Mouse (Mus musculus) myocyte (in vitro differentiated cells): ENCODE measurements around the gene Atp11b. TPM values are rescaled to one million over a fixed set of nuclear protein-coding genes. Genes with fewer than 3 reads are reported as not detected.

Experiments
- H3K27me3 ChIP-seq: one replicate; pipeline ENCODE4 v1.6.1; 2011; ENCODE audit not compliant: control insufficient read depth, insufficient read depth, insufficient read length
- H3K36me3 ChIP-seq: one replicate; pipeline ENCODE4 v1.6.1; 2011; ENCODE audit not compliant: control insufficient read depth, insufficient read depth
- H3K4me2 ChIP-seq: one replicate; pipeline ENCODE4 v1.6.1; 2011; ENCODE audit warnings: low read depth, control low read depth
- H3K4me3 ChIP-seq: one replicate; pipeline ENCODE4 v1.5.1; 2011; ENCODE audit warnings: mild to moderate bottlenecking, control low read depth, moderate library complexity
- H3K79me2 ChIP-seq: one replicate; pipeline ENCODE4 v1.6.1; 2011; ENCODE audit not compliant: control insufficient read depth, insufficient read depth
- H3ac ChIP-seq: one replicate; pipeline ENCODE4 v1.6.1; 2011; ENCODE audit not compliant: control insufficient read depth, insufficient read length
- CEBPB ChIP-seq: IDR thresholded peaks from 2 replicates; pipeline ENCODE4 v1.6.1; 2011; ENCODE audit warnings: mild to moderate bottlenecking, moderate library complexity; ENCODE audit not compliant: poor library complexity, insufficient read depth, severe bottlenecking
- E2F4 ChIP-seq: IDR thresholded peaks from one replicate; pipeline ENCODE4 v1.6.1; 2011; ENCODE audit warnings: mild to moderate bottlenecking, control low read depth, moderate library complexity; ENCODE audit not compliant: insufficient read depth
- MAX ChIP-seq: IDR thresholded peaks from one replicate; pipeline ENCODE4 v1.6.1; 2011; ENCODE audit warnings: low read depth, mild to moderate bottlenecking, control low read depth
- MYOD1 ChIP-seq, 3 experiments: IDR thresholded peaks; one replicate each; pipeline ENCODE4 v1.6.1; 2011; ENCODE audit warnings: control low read depth in 2 of 3, low read depth in 2 of 3, mild to moderate bottlenecking in 2 of 3, moderate library complexity in 1 of 3; ENCODE audit not compliant: insufficient read length in 2 of 3, control insufficient read depth in 1 of 3
- MYOG ChIP-seq, 3 experiments: IDR thresholded peaks; one replicate each; pipeline ENCODE4 v1.6.1; 2011; ENCODE audit warnings: control low read depth in 2 of 3, low read depth in 2 of 3, mild to moderate bottlenecking in 2 of 3; ENCODE audit not compliant: insufficient read length in 2 of 3, control insufficient read depth in 1 of 3, insufficient read depth in 1 of 3
- POLR2A ChIP-seq: IDR thresholded peaks from one replicate; pipeline ENCODE4 v1.6.1; 2011; ENCODE audit warnings: low read depth, mild to moderate bottlenecking, control low read depth, moderate library complexity; ENCODE audit not compliant: insufficient read length
- POLR2AphosphoS2 ChIP-seq: IDR thresholded peaks from one replicate; pipeline ENCODE4 v1.6.1; 2011; ENCODE audit warnings: low read depth, control low read depth; ENCODE audit not compliant: insufficient read length
- REST ChIP-seq: IDR thresholded peaks from one replicate; pipeline ENCODE4 v1.6.1; 2011; ENCODE audit warnings: mild to moderate bottlenecking, control low read depth, moderate library complexity; ENCODE audit not compliant: insufficient read depth, insufficient read length
- SRF ChIP-seq: IDR thresholded peaks from one replicate; pipeline ENCODE4 v1.6.1; 2011; ENCODE audit warnings: low read depth; ENCODE audit not compliant: control insufficient read depth, insufficient read length
- TCF12 ChIP-seq: IDR thresholded peaks from one replicate; pipeline ENCODE4 v1.6.1; 2011; ENCODE audit warnings: mild to moderate bottlenecking, control low read depth; ENCODE audit not compliant: poor library complexity, insufficient read depth, severe bottlenecking
- TCF3 ChIP-seq: IDR thresholded peaks from one replicate; pipeline ENCODE4 v1.6.1; 2011; ENCODE audit warnings: low read depth, control low read depth; ENCODE audit not compliant: insufficient read length
- USF1 ChIP-seq: IDR thresholded peaks from one replicate; pipeline ENCODE4 v1.6.1; 2011; ENCODE audit warnings: low read depth, mild to moderate bottlenecking, control low read depth, moderate library complexity
- polyA plus RNA-seq: library from polyadenylated mRNA; unstranded; fragments of >200 nt; fragmentation: generic; extraction: Trizol; gene quantifications from one replicate; pipeline ENCODE4 v1.2.1, GENCODE M21; 2012; ENCODE audit warnings: missing spikeins

The Atp11b gene
- polyA plus RNA-seq, 1 experiment: 5.6 TPM

- TF ChIP-seq TCF3 (no peak), MAX (no peak), MYOD1 (IDR thresholded peaks at IDR 0.05; ENCODE audit: control insufficient read depth in 1 of 3, insufficient read length in 2 of 3, low read depth in 2 of 3) (no peak), TCF12 (no peak), USF1 (no peak), E2F4 (no peak), CEBPB (no peak), POLR2AphosphoS2 (no peak), MYOG (IDR thresholded peaks at IDR 0.05; ENCODE audit: control insufficient read depth in 1 of 3, insufficient read depth in 1 of 3, insufficient read length in 2 of 3, low read depth in 2 of 3) (no peak), REST (no peak), SRF (no peak), POLR2A (no peak)
- no peak overlapping the region for H3K4me3 ChIP-seq
- H3K79me2 ChIP-seq: no peaks in the 10 kb centered on the region
- H3ac ChIP-seq: no peak overlapping the region
- no peaks in the 10 kb centered on the region for H3K36me3 ChIP-seq
- H3K27me3 ChIP-seq: no peaks in the 10 kb centered on the region
- no peak overlapping the region for H3K4me2 ChIP-seq
These were observed 15.8 kb upstream of the Atp11b start for GRCm38 (mm10) chr3:35738071-35738470.

- Histone ChIP-seq H3ac (no peak overlapping the region), H3K4me2 (no peak overlapping the region), H3K27me3 (no peaks in the 10 kb centered on the region), H3K4me3 (no peak overlapping the region), H3K79me2 (no peaks in the 10 kb centered on the region), H3K36me3 (no peaks in the 10 kb centered on the region)
- no peak for TF ChIP-seq SRF
- TF ChIP-seq USF1: no peak
- no peak for TF ChIP-seq CEBPB
- TF ChIP-seq REST: no peak
- no peak for TF ChIP-seq MYOG (IDR thresholded peaks at IDR 0.05; ENCODE audit: control insufficient read depth in 1 of 3, insufficient read depth in 1 of 3, insufficient read length in 2 of 3, low read depth in 2 of 3)
- TF ChIP-seq MYOD1 (IDR thresholded peaks at IDR 0.05; ENCODE audit: control insufficient read depth in 1 of 3, insufficient read length in 2 of 3, low read depth in 2 of 3): no peak
- TF ChIP-seq TCF3: no peak
- no peak for TF ChIP-seq POLR2A
- TF ChIP-seq TCF12: no peak
- no peak for TF ChIP-seq POLR2AphosphoS2
- no peak for TF ChIP-seq E2F4
- no peak for TF ChIP-seq MAX
These were observed 8.9 kb upstream of the Atp11b start for GRCm38 (mm10) chr3:35745010-35745409.

- no peak overlapping the region for H3K4me3 ChIP-seq
- no peak overlapping the region for H3K4me2 ChIP-seq
- H3K79me2 ChIP-seq: no peaks in the 10 kb centered on the region
- TF ChIP-seq USF1 (no peak), CEBPB (no peak), MYOD1 (IDR thresholded peaks at IDR 0.05; ENCODE audit: control insufficient read depth in 1 of 3, insufficient read length in 2 of 3, low read depth in 2 of 3) (no peak), POLR2A (no peak), E2F4 (no peak), POLR2AphosphoS2 (no peak), SRF (no peak), MAX (no peak)
- no peak overlapping the region for H3ac ChIP-seq
- no peaks in the 10 kb centered on the region for H3K27me3 ChIP-seq
- no peaks in the 10 kb centered on the region for H3K36me3 ChIP-seq
These were observed 7.0 kb upstream of the Atp11b start for GRCm38 (mm10) chr3:35746840-35747456.

GRCm38 (mm10) chr3:35750286-35750685 lies 3.6 kb upstream of the Atp11b start:
- Histone ChIP-seq H3K36me3 (no peaks in the 10 kb centered on the region), H3K27me3 (no peaks in the 10 kb centered on the region), H3K79me2 (no peaks in the 10 kb centered on the region), H3K4me2 (peak overlapping the region; percentile 18), H3K4me3 (no peak overlapping the region), H3ac (no peak overlapping the region)
- TF ChIP-seq MYOG (IDR thresholded peaks at IDR 0.05; ENCODE audit: control insufficient read depth in 1 of 3, insufficient read depth in 1 of 3, insufficient read length in 2 of 3, low read depth in 2 of 3): no peak
- TF ChIP-seq USF1: no peak
- no peak for TF ChIP-seq MYOD1 (IDR thresholded peaks at IDR 0.05; ENCODE audit: control insufficient read depth in 1 of 3, insufficient read length in 2 of 3, low read depth in 2 of 3)
- no peak for TF ChIP-seq TCF3
- TF ChIP-seq SRF: no peak
- no peak for TF ChIP-seq CEBPB
- no peak for TF ChIP-seq E2F4
- no peak for TF ChIP-seq POLR2A
- no peak for TF ChIP-seq POLR2AphosphoS2
- TF ChIP-seq TCF12: no peak
- TF ChIP-seq MAX: no peak
- no peak for TF ChIP-seq REST

GRCm38 (mm10) chr3:35751724-35752123 lies 2.2 kb upstream of the Atp11b start:
- Histone ChIP-seq H3K79me2 (peaks cover 9% of the 10 kb centered on the region), H3K27me3 (no peaks in the 10 kb centered on the region), H3K4me3 (no peak overlapping the region), H3K36me3 (no peaks in the 10 kb centered on the region), H3K4me2 (no peak overlapping the region), H3ac (no peak overlapping the region)
- TF ChIP-seq POLR2A (no peak), MYOD1 (IDR thresholded peaks at IDR 0.05; ENCODE audit: control insufficient read depth in 1 of 3, insufficient read length in 2 of 3, low read depth in 2 of 3) (no peak), REST (no peak), SRF (no peak), USF1 (no peak), MAX (no peak), MYOG (IDR thresholded peaks at IDR 0.05; ENCODE audit: control insufficient read depth in 1 of 3, insufficient read depth in 1 of 3, insufficient read length in 2 of 3, low read depth in 2 of 3) (no peak), CEBPB (no peak), POLR2AphosphoS2 (no peak), TCF3 (no peak), E2F4 (no peak), TCF12 (no peak)
